Mouse (Mus musculus): ENCODE data around the gene Gm14548. TPM values are rescaled to one million over a fixed set of nuclear protein-coding genes. Genes with fewer than 3 reads are reported as not detected.
"Not testable (repeated sequence)": the region's sequence is repeated elsewhere in the genome, so short reads cannot be mapped to it uniquely, and the experiment has no call there.

Gm14548 gene
- not detected in 2 replicates for polyA plus RNA-seq (2016; fragmentation: Nextera tagmentation; extraction: Ambion mirVana)

DNA sequence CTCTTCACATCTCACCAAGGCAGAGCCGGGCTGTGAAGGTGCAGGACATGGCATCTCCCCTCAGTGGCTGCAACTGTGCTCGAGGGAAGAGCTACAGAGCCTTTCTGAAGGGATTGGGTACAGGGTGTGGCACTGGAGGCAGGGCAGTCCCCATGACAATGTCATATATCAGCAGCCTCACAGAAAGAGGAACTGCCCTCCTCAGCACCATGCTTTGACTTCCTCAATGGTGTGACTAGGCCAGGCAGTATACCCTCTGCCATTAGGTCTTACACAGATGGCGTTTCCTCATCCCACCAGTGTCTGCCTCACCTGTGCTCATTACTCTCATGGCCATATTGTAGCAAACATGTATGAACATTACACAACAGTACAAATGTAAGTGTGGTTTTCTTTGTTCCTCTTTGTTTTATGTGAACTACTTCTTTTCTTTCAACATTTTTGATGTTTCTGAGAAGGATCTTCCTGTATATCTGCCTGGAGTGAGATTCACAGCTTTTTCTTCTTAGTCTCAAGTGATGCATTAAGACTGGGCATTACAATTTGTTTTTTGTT is at the start of gene Gm14548:
Gene Gm14548, minus strand, starts transcription at position 85 of the 555 bp plus-strand sequence.
- H3K27me3 ChIP-seq (ENCODE audit: low read depth, poor library complexity, severe bottlenecking); DNase-seq (ENCODE audit: low spot score); H3K9me3 ChIP-seq (replicated peaks); H3K27ac ChIP-seq; H3K4me1 ChIP-seq; H3K4me3 ChIP-seq; H3K36me3 ChIP-seq: not testable (repeated sequence)
- 64% methylated on average over 3 of the region's 3 CpGs for WGBS

DNA sequence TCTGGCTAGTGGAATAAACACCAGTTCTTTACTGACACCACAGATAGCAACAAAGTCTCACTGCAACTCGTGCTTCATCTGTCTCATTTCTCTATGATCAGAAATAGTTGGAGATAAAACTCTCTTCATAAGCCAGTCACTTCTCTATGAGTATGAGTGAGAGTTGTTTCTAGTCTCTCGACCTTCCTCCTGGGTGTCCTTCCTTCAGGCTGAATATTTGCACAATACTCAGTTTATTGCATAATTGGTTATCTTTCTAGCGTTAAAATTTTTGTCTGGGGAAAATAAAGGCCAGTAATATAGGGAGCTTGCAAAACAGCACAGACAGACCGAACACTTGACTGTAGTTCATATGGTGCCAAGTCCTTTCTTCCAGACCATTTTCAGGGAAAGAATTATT is 48.2 kb upstream of the Gm14548 start:
- Histone ChIP-seq H3K27ac (no peak overlapping the region), H3K27me3 (ENCODE audit: low read depth, poor library complexity, severe bottlenecking) (no peaks in the 10 kb centered on the region), H3K9me3 (replicated peaks) (no peaks in the 10 kb centered on the region), H3K4me3 (no peak overlapping the region), H3K4me1 (no peaks in the 10 kb centered on the region), H3K36me3 (no peaks in the 10 kb centered on the region)
- no peak for DNase-seq (ENCODE audit: low spot score)
- WGBS, result 78% methylated on average over 4 of the region's 4 CpGs

DNA sequence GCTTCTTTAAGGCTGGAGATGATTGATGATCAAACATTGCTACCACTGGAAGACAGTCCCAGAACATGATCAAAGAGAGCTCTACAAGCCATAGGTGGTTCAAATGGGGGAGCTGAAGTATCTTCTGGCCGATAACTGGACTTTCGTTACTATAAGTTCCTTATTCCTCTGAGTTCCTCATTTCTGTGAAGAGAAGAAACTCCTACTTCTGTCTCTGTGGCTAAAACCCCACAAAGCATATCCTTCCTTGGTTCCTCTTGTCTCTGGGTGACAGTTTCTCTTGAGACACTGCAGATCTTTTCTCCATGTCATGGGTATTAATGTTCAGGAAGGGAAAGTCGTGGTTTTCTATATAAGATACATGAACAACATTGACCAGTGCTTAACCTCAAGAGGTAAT is 43.0 kb upstream of the Gm14548 start:
- Histone ChIP-seq H3K27ac (no peak overlapping the region), H3K4me3 (no peak overlapping the region), H3K9me3 (replicated peaks) (no peaks in the 10 kb centered on the region), H3K27me3 (ENCODE audit: low read depth, poor library complexity, severe bottlenecking) (no peaks in the 10 kb centered on the region), H3K36me3 (no peaks in the 10 kb centered on the region), H3K4me1 (no peaks in the 10 kb centered on the region)
- WGBS, result 80% methylated on average over 3 of the region's 3 CpGs
- DNase-seq (ENCODE audit: low spot score), result no peak

DNA sequence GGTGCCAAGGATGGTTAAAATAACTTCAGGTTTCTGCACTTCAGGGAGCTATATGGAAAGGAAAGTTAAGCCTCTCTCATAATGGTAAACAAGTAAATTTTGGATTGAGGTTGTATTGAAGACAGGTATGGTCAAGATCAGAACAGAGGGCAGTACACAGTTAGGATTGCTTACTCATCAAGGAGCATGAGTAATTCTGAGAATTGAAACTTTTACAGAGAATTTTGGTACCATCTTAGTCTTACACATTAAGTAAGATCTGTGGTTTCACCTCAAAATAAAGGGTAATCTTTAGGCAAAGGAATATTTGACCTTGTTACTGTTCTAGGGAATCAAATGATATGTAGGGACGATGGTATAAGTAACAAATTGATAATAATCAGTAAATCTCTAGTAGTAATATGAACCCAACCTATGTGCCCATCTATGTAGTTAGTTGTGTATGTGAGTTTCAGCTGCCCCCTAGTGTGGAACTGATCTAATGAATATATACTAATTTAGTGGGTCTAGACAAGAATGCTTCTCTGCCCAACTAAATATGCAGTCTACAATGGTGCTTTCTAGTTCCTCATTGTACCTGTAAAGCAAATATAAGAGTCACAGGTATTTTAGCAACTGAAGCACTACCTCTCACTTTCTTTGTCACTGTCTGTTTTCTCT is 42.1 kb upstream of the Gm14548 start:
- no peak overlapping the region for H3K27ac ChIP-seq
- no peaks in the 10 kb centered on the region for H3K4me1 ChIP-seq
- no peak overlapping the region for H3K4me3 ChIP-seq
- WGBS, result 69% methylated on average over 1 of the region's 1 CpGs
- H3K36me3 ChIP-seq, result no peaks in the 10 kb centered on the region
- no peak for DNase-seq (ENCODE audit: low spot score)
- no peaks in the 10 kb centered on the region for H3K27me3 ChIP-seq (ENCODE audit: low read depth, poor library complexity, severe bottlenecking)
- H3K9me3 ChIP-seq (replicated peaks), result no peaks in the 10 kb centered on the region

DNA sequence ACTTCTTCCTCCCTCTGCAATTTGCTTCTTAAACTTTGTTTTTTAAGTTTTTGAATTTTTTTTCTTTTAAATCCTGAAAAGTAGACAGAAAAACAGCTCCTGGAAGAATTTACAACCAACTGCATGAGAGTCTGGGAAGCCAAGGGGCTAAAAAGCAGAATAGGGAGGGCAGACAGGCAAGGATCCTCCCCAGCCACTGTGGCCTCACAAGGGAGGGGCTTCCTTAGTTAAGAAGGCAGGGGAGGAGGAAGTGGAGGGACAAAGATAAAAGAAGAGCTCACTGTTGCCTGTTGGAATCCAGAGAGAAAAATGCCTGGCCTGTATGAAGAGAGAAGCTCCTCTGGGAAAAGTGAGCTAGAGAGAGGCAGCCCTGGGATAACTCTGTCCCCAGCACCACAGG is 37.6 kb upstream of the Gm14548 start:
- H3K27me3 ChIP-seq (ENCODE audit: low read depth, poor library complexity, severe bottlenecking); H3K4me1 ChIP-seq; H3K9me3 ChIP-seq (replicated peaks); H3K36me3 ChIP-seq; DNase-seq (ENCODE audit: low spot score); H3K4me3 ChIP-seq; H3K27ac ChIP-seq: not testable (repeated sequence)

GRCm38 (mm10) chr7:3915387-3915786 is 17.5 kb upstream of the Gm14548 start, which contains the start of gene Lilra6:
Lilra6 (minus strand) TSS chr7:3915503.
- H3K36me3 ChIP-seq; H3K4me3 ChIP-seq; H3K27ac ChIP-seq; H3K9me3 ChIP-seq (replicated peaks); H3K4me1 ChIP-seq; DNase-seq (ENCODE audit: low spot score); H3K27me3 ChIP-seq (ENCODE audit: low read depth, poor library complexity, severe bottlenecking): not testable (repeated sequence)
- WGBS, result 74% methylated on average over 2 of the region's 2 CpGs

GRCm38 (mm10) chr7:3903704-3904103 is 5.8 kb upstream of the Gm14548 start:
- no peak for DNase-seq (ENCODE audit: low spot score)
- Histone ChIP-seq H3K9me3 (replicated peaks) (no peaks in the 10 kb centered on the region), H3K4me3 (no peak overlapping the region), H3K27ac (no peak overlapping the region), H3K36me3 (no peaks in the 10 kb centered on the region), H3K27me3 (ENCODE audit: low read depth, poor library complexity, severe bottlenecking) (no peaks in the 10 kb centered on the region), H3K4me1 (no peaks in the 10 kb centered on the region)
- WGBS, result 28% methylated on average over 1 of the region's 1 CpGs

DNA sequence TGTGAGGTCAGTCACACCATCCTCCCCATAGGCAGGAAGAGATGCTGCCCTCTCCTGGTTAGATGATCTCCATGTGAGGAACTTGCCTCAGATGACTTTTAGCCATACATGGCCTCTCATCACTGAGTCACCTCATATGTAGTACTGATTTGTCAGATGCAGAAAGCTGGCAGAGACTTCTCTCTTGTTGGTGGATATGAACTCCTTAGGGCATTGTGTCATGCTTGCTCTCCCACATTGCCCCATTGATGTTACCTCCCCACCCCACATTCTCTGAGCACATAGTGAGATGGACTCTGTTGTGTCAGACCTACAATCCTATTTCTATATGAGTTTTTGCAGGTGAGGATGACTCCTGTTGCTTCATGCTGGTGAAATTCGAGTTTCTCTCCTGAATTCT is 22.9 kb downstream of the Gm14548 start:
- H3K27ac ChIP-seq; H3K4me1 ChIP-seq; H3K4me3 ChIP-seq; H3K36me3 ChIP-seq; DNase-seq (ENCODE audit: low spot score); H3K9me3 ChIP-seq (replicated peaks); H3K27me3 ChIP-seq (ENCODE audit: low read depth, poor library complexity, severe bottlenecking): not testable (repeated sequence)
- no CpG with 5 or more reads among the region's 1 CpGs for WGBS

DNA sequence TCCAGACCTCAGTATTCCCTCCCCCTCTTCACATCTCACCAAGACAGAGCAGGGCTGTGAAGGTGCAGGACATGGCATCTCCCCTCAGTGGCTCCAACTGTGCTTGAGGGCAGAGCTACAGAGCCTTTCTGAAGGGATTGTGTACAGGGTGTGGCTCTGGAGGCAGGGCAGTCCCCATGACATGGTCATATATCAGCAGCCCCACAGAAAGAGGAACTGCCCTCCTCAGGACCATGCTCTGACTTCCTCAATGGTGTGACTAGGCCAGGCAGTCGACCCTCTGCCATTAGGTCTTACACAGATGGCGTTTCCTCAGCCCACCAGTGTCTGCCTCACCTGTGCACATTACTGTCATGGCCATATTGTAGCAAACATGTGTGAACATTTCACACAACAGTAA is 53.0 kb downstream of the Gm14548 start, which contains the start of gene Pira2:
Gene Pira2, minus strand, starts transcription at position 101 of the 400 bp plus-strand sequence.
- WGBS, result no CpG with 5 or more reads among the region's 2 CpGs
- H3K4me1 ChIP-seq; H3K9me3 ChIP-seq (replicated peaks); H3K36me3 ChIP-seq; H3K27me3 ChIP-seq (ENCODE audit: low read depth, poor library complexity, severe bottlenecking); H3K4me3 ChIP-seq; H3K27ac ChIP-seq; DNase-seq (ENCODE audit: low spot score): not testable (repeated sequence)

- H3K27me3 ChIP-seq (ENCODE audit: low read depth, poor library complexity, severe bottlenecking); H3K4me1 ChIP-seq; H3K4me3 ChIP-seq; H3K27ac ChIP-seq; H3K9me3 ChIP-seq (replicated peaks); DNase-seq (ENCODE audit: low spot score); H3K36me3 ChIP-seq: not testable (repeated sequence)
- WGBS, result no CpG with 5 or more reads among the region's 1 CpGs
Observed at GRCm38 (mm10) chr7:3837854-3838253, 60.1 kb downstream of the Gm14548 start.

Other genes starting within 250 kb of the Gm14548 start
- gene Leng1, start 232.3 kb downstream of the Gm14548 start, polyA plus RNA-seq (2016; fragmentation: Nextera tagmentation; extraction: Ambion mirVana), result 13.2 and 15.2 TPM in 2 replicates
- gene Tmc4, start 220.6 kb downstream of the Gm14548 start, polyA plus RNA-seq (2016; fragmentation: Nextera tagmentation; extraction: Ambion mirVana), result 4.2 and 5.0 TPM in 2 replicates
- gene Tsen34, start 205.3 kb downstream of the Gm14548 start, polyA plus RNA-seq (2016; fragmentation: Nextera tagmentation; extraction: Ambion mirVana), result 328 and 357 TPM in 2 replicates
- gene Mboat7, start 204.6 kb downstream of the Gm14548 start, polyA plus RNA-seq (2016; fragmentation: Nextera tagmentation; extraction: Ambion mirVana), result 39.0 and 46.5 TPM in 2 replicates
- 1,366 and 1,587 TPM in 2 replicates for gene Rps9, start 194.1 kb downstream of the Gm14548 start, polyA plus RNA-seq (2016; fragmentation: Nextera tagmentation; extraction: Ambion mirVana)
- 0.08 and 0.13 TPM in 2 replicates for gene Pirb, start 177.7 kb downstream of the Gm14548 start, polyA plus RNA-seq (2016; fragmentation: Nextera tagmentation; extraction: Ambion mirVana)
- gene Gm15448, start 72.4 kb downstream of the Gm14548 start, polyA plus RNA-seq (2016; fragmentation: Nextera tagmentation; extraction: Ambion mirVana), result not detected in 2 replicates
- gene Pira2, start 53.1 kb downstream of the Gm14548 start, polyA plus RNA-seq (2016; fragmentation: Nextera tagmentation; extraction: Ambion mirVana), result not detected in 2 replicates
- not detected in 2 replicates for gene Lilra6, start 17.4 kb upstream of the Gm14548 start, polyA plus RNA-seq (2016; fragmentation: Nextera tagmentation; extraction: Ambion mirVana)
- 0.13 and 0.19 TPM in 2 replicates for gene Lair1, start 165.1 kb upstream of the Gm14548 start, polyA plus RNA-seq (2016; fragmentation: Nextera tagmentation; extraction: Ambion mirVana)
- gene Ttyh1, start 221.3 kb upstream of the Gm14548 start, polyA plus RNA-seq (2016; fragmentation: Nextera tagmentation; extraction: Ambion mirVana), result 0.79 and 1.2 TPM in 2 replicates
- 61.7 and 75.9 TPM in 2 replicates for gene Leng8, start 238.9 kb upstream of the Gm14548 start, polyA plus RNA-seq (2016; fragmentation: Nextera tagmentation; extraction: Ambion mirVana)

Data from limb, embryonic 10.5 days (tissue).